Mouse (Mus musculus) CH12.LX (cell line): ENCODE results near the gene Ggnbp2. TPM values are rescaled to one million over a fixed set of nuclear protein-coding genes. Genes with fewer than 3 reads are reported as not detected.

Experiments
- DNase-seq: peaks from one replicate; pipeline ENCODE4 v3.0.0-alpha.2; 2013; ENCODE audit errors: extremely low read depth
- H3K27ac ChIP-seq: 2 replicates; pipeline ENCODE4 v1.5.1; 2012; ENCODE audit warnings: low read depth, mild to moderate bottlenecking, control low read depth, moderate library complexity; ENCODE audit not compliant: insufficient read depth
- H3K27me3 ChIP-seq: replicated peaks from 2 replicates; pipeline ENCODE3; 2012; ENCODE audit warnings: inconsistent platforms
- H3K36me3 ChIP-seq, 2 experiments: replicated peaks in 1 of 2; 2 replicates each; pipeline versions ENCODE3 to v1.6.1; 2012; ENCODE audit warnings: inconsistent platforms in 1 of 2, low read length in 1 of 2, mild to moderate bottlenecking in 1 of 2, mixed read lengths in 1 of 2, moderate library complexity in 1 of 2; ENCODE audit not compliant: control insufficient read depth in 1 of 2, insufficient read depth in 1 of 2
- H3K4me1 ChIP-seq, 2 experiments: 2 replicates each; pipeline ENCODE4 v1.6.1; 2012; ENCODE audit warnings: inconsistent platforms in 1 of 2, moderate library complexity in 1 of 2; ENCODE audit not compliant: insufficient read depth in 2 of 2, control insufficient read depth in 1 of 2
- H3K4me2 ChIP-seq: 2 replicates; pipeline ENCODE4 v1.6.1; 2012; ENCODE audit warnings: low read depth, mild to moderate bottlenecking, control low read depth; ENCODE audit not compliant: poor library complexity, insufficient read depth, severe bottlenecking
- H3K4me3 ChIP-seq, 3 experiments: fragments of 150-350 bp in 1 of 3; sonication (generic) in 1 of 3; replicated peaks in 1 of 3; 2 replicates each; pipeline versions ENCODE3 to v1.5.1; 2011 to 2012; ENCODE audit warnings: low read depth in 2 of 3, low read length in 2 of 3, mild to moderate bottlenecking in 2 of 3, moderate library complexity in 2 of 3, control low read depth in 1 of 3, improper control_type of control experiment in 1 of 3, inconsistent platforms in 1 of 3, mixed read lengths in 1 of 3; ENCODE audit not compliant: poor library complexity in 1 of 3
- H3K79me2 ChIP-seq: replicated peaks from 2 replicates; pipeline ENCODE4 v1.6.1; 2012; ENCODE audit warnings: mild to moderate bottlenecking, moderate library complexity; ENCODE audit not compliant: control insufficient read depth, poor library complexity, insufficient read depth, severe bottlenecking; ENCODE audit errors: extremely low read depth
- H3K9ac ChIP-seq: 2 replicates; pipeline ENCODE4 v1.6.1; 2012; ENCODE audit warnings: low read depth, mild to moderate bottlenecking, control low read depth, moderate library complexity; ENCODE audit not compliant: insufficient read depth
- H3K9me3 ChIP-seq: replicated peaks from 2 replicates; pipeline ENCODE3; 2012; ENCODE audit warnings: low read length, inconsistent platforms, mixed read lengths
- BHLHE40 ChIP-seq: IDR thresholded peaks from 2 replicates; pipeline ENCODE4 v1.6.1; 2011; ENCODE audit warnings: mild to moderate bottlenecking, low read depth, low read length, improper control_type of control experiment
- CTCF ChIP-seq, 2 experiments: IDR thresholded peaks in 1 of 2; conservative IDR thresholded peaks in 1 of 2; 2 replicates each; pipeline ENCODE4 v1.5.1; 2011 to 2012; ENCODE audit warnings: low read depth in 2 of 2, low read length in 2 of 2, improper control_type of control experiment in 1 of 2, inconsistent platforms in 1 of 2, mild to moderate bottlenecking in 1 of 2, moderate library complexity in 1 of 2
- E2F4 ChIP-seq: IDR thresholded peaks from 2 replicates; pipeline ENCODE4 v1.6.1; 2011; ENCODE audit warnings: low read depth, low read length, improper control_type of control experiment; ENCODE audit not compliant: insufficient replicate concordance
- EP300 ChIP-seq: IDR thresholded peaks from 2 replicates; pipeline ENCODE4 v1.6.1; 2011; ENCODE audit warnings: low read length, improper control_type of control experiment
- ETS1 ChIP-seq: conservative IDR thresholded peaks from 2 replicates; pipeline ENCODE4 v1.6.1; 2012; ENCODE audit warnings: low read depth, mild to moderate bottlenecking, inconsistent platforms, low read length, improper control_type of control experiment, moderate library complexity
- HCFC1 ChIP-seq: IDR thresholded peaks from 2 replicates; pipeline ENCODE4 v1.6.1; 2012; ENCODE audit warnings: low read depth, mild to moderate bottlenecking, inconsistent platforms, low read length, improper control_type of control experiment
- KAT2A ChIP-seq: IDR thresholded peaks from 2 replicates; pipeline ENCODE4 v1.6.1; 2012; ENCODE audit warnings: low read length, improper control_type of control experiment, inconsistent platforms; ENCODE audit not compliant: insufficient replicate concordance
- MEF2A ChIP-seq: IDR thresholded peaks from 2 replicates; pipeline ENCODE4 v1.6.1; 2014; ENCODE audit warnings: low read depth, mild to moderate bottlenecking, inconsistent platforms, low read length, improper control_type of control experiment, borderline replicate concordance
- NELFE ChIP-seq: IDR thresholded peaks from 2 replicates; pipeline ENCODE4 v1.6.1; 2011; ENCODE audit warnings: low read depth, low read length, improper control_type of control experiment
- POLR2AphosphoS2 ChIP-seq: IDR thresholded peaks from 2 replicates; pipeline ENCODE4 v1.6.1; 2011; ENCODE audit warnings: low read depth, low read length, improper control_type of control experiment
- RAD21 ChIP-seq: IDR thresholded peaks from 2 replicates; pipeline ENCODE4 v1.6.1; 2011; ENCODE audit warnings: low read depth, mild to moderate bottlenecking, low read length, improper control_type of control experiment, moderate library complexity
- SMC3 ChIP-seq: IDR thresholded peaks from 2 replicates; pipeline ENCODE4 v1.6.1; 2011; ENCODE audit warnings: low read depth, low read length, improper control_type of control experiment
- TCF12 ChIP-seq: IDR thresholded peaks from 2 replicates; pipeline ENCODE4 v1.6.1; 2014; ENCODE audit warnings: low read depth, mild to moderate bottlenecking, inconsistent platforms, low read length, improper control_type of control experiment
- UBTF ChIP-seq: IDR thresholded peaks from 2 replicates; pipeline ENCODE4 v1.6.1; 2012; ENCODE audit warnings: low read depth, mild to moderate bottlenecking, inconsistent platforms, low read length, improper control_type of control experiment, moderate library complexity
- USF2 ChIP-seq: conservative IDR thresholded peaks from 2 replicates; pipeline ENCODE4 v1.6.1; 2011; ENCODE audit warnings: low read depth, low read length, improper control_type of control experiment
- ZC3H11A ChIP-seq: IDR thresholded peaks from 2 replicates; pipeline ENCODE4 v1.6.1; 2012; ENCODE audit warnings: low read depth, mild to moderate bottlenecking, inconsistent platforms, low read length, improper control_type of control experiment
- ZMIZ1 ChIP-seq: IDR thresholded peaks from 2 replicates; pipeline ENCODE4 v1.6.1; 2012; ENCODE audit warnings: low read depth, mild to moderate bottlenecking, inconsistent platforms, low read length, improper control_type of control experiment
- ZNF384 ChIP-seq: IDR thresholded peaks from 2 replicates; pipeline ENCODE4 v1.6.1; 2012; ENCODE audit warnings: low read depth, low read length, improper control_type of control experiment, inconsistent platforms
- dilution Hi-C: fragments of 300-500 bp; cut with MboI; formaldehyde crosslinking; loops from 2 replicates; pipeline ENCODE4 v1.14.3; 2020; ENCODE audit warnings: low sequenced_read_pairs; ENCODE audit not compliant: extremely low pct_unique_long_range_greater_than_20kb, extremely low pct_ligation_motif_present
- in situ Hi-C: fragments of 300-500 bp; cut with MboI; formaldehyde crosslinking; loops from 3 replicates; pipeline ENCODE4 v1.14.3; 2019; ENCODE audit warnings: low sequenced_read_pairs, low pct_ligation_motif_present, low pct_unique_long_range_greater_than_20kb, mixed read lengths
- polyA plus RNA-seq: library from polyadenylated mRNA; unstranded; fragments of >175 nt; gene quantifications from 2 replicates; pipeline ENCODE4 v1.2.1, GENCODE M21; 2012; ENCODE audit warnings: low read depth; ENCODE audit not compliant: insufficient read length
- total RNA-seq, 2 experiments: library from RNA; depleted of rRNA; stranded (reverse); fragments of 300-350 nt in 1 of 2; fragments of >200 nt in 1 of 2; gene quantifications; 2 replicates each; pipeline ENCODE4 v1.2.3; 2012 to 2014

Ggnbp2 gene
- total and polyA plus RNA-seq, 3 experiments: 70.9 to 125 (median 86.5) TPM

- H3K9me3 ChIP-seq: no peaks in the 10 kb centered on the region
- peak overlapping the region in 1 of 3 experiments; percentile 6 for H3K4me3 ChIP-seq
- TF ChIP-seq KAT2A (no peak), USF2 (no peak), HCFC1 (peak; percentile 29; the same call in 1 of the 2 replicates), TCF12 (0 out of 2 replicates have a peak, but pooled peaks have one; percentile 20), CTCF (conservative IDR thresholded peaks at IDR 0.05 in 1 of 2, IDR thresholded peaks at IDR 0.05 in 1 of 2; ENCODE audit: low read depth in 2 of 2, low read length in 2 of 2) (peak; percentile 88 to 97; a peak in 3 of 4 replicates), ZNF384 (peak; percentile 74), SMC3 (peak; percentile 72), RAD21 (peak; percentile 89)
- peaks cover 21% of the 10 kb centered on the region for H3K79me2 ChIP-seq
- peaks cover 10 to 13% of the 10 kb centered on the region in 2 experiments for H3K36me3 ChIP-seq
- peak overlapping the region; percentile 57 for H3K4me2 ChIP-seq
- DNase-seq: peak; percentile 89
- H3K27ac ChIP-seq: no peak overlapping the region
- dilution Hi-C loops: no loop called here
- in situ Hi-C loops: loop anchor here (5.0 to 10.0 kb wide), 4 partner anchors 41 to 336 kb away; no protein-coding TSS in a partner anchor
- H3K4me1 ChIP-seq: peaks cover 8 to 37% of the 10 kb centered on the region in 2 experiments; a peak in 3 of 4 replicates
- peaks cover 36% of the 10 kb centered on the region for H3K27me3 ChIP-seq
- 0 out of 2 replicates have a peak overlapping the region, but pooled peaks have one; percentile 3 for H3K9ac ChIP-seq
These were observed 47.8 kb upstream of the Ggnbp2 start for GRCm38 (mm10) chr11:84918425-84918824.

- no peak overlapping the region for H3K9ac ChIP-seq
- no peak overlapping the region for H3K27ac ChIP-seq
- dilution Hi-C loops (no loop called here), in situ Hi-C loops (loop anchor here (5.0 to 10.0 kb wide), 4 partner anchors 40 to 338 kb away; no protein-coding TSS in a partner anchor)
- peaks cover 20 to 26% of the 10 kb centered on the region in 2 experiments for H3K36me3 ChIP-seq
- peak overlapping the region in 2 of 3 experiments; percentile 83 to 98 for H3K4me3 ChIP-seq
- no peak for DNase-seq
- peaks cover 21% of the 10 kb centered on the region for H3K79me2 ChIP-seq
- TF ChIP-seq POLR2AphosphoS2 (no peak), UBTF (no peak), ZNF384 (no peak), ZC3H11A (no peak), E2F4 (no peak), EP300 (no peak), NELFE (no peak), BHLHE40 (no peak), USF2 (no peak), ETS1 (no peak), MEF2A (no peak), RAD21 (no peak), ZMIZ1 (no peak)
- H3K4me1 ChIP-seq: peaks cover 6 to 37% of the 10 kb centered on the region in 2 experiments; a peak in 3 of 4 replicates
- H3K4me2 ChIP-seq: no peak overlapping the region; the same call in 1 of the 2 replicates
- no peaks in the 10 kb centered on the region for H3K9me3 ChIP-seq
- H3K27me3 ChIP-seq: peaks cover 19% of the 10 kb centered on the region
These were observed 46.2 kb upstream of the Ggnbp2 start for GRCm38 (mm10) chr11:84916703-84917300.
